Mouse (Mus musculus): ENCODE measurements around the gene Plcb2.

The Plcb2 gene

DNA sequence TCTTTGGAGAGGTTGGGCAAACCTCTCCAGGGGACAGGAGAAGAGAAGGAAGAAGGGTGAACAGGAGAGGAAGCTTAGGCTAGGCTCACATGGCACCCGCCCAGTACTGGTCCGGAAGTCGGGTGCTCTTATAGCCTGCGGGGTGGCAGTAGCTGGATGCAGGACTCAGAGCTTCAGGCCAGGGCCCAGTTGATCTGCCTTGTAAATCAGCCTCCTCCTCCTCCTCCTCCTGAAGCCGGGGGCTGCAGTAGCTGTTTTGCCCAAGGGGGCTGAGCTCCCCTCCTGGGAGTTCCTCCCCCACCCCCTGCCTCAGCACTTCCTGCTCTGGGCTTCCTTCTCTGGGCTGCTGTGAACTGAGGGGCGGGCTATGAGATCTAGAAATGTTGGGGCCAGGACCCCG lies at the start of gene Plcb2:
Gene Plcb2 (minus strand): TSS at position 102 of the 400 bp plus-strand sequence.
- DNase-seq (ENCODE audit: inconsistent ontology term): no peak

DNA sequence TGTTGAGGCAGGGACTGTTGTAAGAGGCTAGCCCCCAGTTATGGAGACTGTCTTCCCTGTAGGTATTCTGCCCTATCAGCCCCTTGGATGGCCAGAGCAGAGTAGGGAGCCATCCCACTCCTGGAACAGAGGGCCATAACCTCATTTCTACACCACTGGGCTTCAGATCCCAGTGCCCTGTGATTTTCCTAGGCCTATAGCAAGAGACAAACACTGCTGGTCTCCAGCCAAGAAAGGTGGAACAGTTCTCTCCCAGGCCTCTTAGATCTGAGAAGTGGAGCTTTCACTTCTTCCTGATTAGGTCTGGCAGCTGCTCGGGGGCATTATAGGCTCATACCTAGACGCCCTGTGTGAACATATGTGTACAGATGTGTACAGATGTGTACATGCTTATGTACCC lies 48.1 kb upstream of the Plcb2 start:
- no peak for DNase-seq (ENCODE audit: inconsistent ontology term)

DNA sequence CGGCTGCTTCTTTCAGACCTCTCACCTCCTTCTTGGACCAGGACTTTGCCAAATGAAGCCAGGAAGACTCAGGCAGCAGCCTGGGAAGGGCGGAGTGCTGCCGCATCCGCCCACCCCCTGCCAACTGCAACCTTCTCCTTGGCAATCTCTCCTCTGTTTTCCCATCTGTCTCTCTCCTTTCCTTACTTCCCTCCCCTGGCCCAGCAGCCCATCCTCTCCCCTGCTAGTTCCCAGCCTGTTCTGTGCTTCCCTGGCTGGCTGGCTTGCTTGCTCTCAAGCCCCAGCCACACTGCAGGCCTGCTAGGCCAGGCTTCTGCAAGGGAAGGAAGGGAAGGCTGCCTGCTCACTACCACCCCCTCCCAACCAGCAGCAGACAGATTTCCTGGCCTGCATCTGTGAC lies 47.6 kb upstream of the Plcb2 start:
- no peak for DNase-seq (ENCODE audit: inconsistent ontology term)

DNA sequence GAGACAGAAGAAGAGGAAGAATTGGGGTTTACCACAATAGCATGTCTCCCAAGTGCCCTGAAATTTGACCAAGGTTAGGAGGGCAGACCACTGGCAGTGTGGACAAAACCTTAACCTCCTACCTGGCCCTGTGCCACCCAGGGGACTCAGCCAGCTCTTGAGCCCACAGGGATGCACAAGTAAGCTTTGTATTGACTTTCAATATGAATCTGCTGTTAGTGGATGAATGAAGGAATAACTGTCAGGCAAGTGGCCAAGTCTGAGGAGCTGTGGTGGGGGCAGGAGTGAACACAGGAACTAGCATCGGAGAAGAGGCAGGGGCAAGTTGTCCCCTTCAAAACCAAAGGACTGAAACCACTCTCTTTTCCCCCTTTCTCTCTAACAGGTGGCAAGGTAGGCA lies 47.2 kb upstream of the Plcb2 start:
- peak; percentile 70 for DNase-seq (ENCODE audit: inconsistent ontology term)

DNA sequence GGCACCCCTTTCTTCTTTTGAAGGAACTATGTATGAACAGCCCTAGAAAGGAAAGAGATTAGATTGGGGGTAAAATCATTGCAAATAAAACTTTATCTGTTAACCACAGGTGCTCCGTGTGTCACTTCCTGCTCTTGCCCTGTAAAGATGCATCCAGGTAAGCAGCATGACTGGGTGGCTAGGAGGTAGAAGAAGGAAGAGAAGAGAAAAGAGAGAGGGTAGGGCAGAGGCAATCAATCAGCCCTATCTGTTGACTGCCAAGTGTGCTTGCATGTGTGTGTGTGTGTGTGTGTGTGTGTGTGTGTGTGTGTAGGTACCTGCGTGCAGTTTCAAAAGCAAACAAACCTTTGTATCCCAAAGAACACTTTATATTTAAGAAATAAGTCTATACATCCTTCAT lies 46.3 kb upstream of the Plcb2 start:
- DNase-seq (ENCODE audit: inconsistent ontology term): no peak

DNA sequence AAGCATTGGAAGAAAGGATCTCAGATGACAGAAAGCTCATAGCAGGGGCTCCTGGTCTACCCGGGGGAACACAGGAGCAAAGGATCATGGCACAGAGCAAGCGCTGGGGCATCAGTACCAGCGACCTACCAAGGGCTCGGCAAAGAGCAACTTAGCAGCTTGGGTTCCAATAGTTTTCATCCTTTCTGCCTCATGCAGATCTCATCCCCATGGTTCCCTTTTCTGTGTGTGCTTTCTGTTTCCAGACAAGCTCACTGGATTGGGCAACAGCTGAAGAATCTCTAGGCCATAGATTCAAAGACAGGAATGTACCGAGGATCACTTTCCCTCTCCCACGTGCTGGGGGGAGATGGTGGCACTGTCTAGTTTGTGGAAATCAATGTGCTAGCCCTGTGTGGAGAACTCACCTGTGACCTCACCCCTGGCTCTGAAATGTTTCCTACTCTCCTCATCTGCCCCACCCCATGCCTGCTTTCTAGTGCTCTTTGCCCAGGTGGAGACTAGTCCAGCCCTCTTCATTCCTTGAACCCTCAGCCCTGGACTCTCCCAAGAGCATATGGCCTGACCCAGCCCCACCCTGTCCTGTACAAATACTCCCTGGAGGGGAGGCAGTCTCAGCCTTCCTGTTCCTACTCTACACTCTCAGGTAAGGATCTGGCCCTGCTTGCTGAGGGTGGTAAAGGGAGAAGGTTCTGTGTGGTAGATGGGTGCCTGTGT lies 44.1 kb upstream of the Plcb2 start, which contains the start of gene Phgr1:
Gene Phgr1 (plus strand): TSS at position 612 of the 717 bp plus-strand sequence.
- DNase-seq (ENCODE audit: inconsistent ontology term): no peak

DNA sequence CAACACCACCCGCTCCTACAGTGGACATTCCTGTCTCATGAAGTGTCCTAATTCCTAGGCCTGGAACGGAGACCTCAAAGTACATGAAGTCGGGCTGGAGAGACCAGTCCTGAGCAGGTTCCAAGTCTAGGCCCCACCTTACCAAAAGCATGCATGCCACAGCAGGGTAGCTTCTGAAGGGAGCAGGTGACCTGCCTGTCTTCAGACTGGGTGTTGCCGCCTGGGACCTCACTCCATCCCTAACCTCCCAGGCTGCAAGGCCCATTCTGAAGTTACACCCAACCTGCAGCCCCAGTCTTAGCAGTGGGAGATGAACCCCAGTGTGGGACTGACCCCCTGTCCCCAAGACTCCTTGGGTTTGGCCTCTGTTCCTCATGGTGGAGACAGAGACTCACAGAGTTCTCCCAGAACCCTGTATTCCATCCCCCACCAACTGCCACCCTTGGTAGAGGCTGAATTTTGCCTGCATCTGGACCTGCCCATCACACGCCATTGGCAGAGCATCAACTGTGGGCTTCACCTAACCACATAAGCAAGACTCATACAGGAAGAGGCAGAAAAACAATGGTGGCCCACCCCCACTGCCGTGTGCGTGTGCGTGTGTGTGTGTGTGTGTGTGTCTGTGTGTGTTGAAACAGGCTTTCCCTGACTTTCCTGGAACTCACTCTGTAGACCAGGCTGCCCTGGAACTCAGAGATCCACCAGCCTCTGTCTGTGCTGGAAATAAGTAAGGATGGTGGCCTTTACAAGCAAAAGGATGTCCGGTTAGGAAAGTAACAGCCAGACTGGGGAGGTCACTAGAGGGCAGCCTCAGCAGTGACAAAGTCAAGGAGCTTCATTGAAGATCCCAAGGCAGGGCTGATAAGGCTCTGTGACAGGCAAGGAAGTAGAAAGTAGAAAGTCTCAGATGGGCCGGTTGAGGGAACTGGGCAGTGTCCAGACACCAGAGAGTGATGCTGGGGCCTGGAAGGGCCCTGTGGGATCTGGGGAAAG lies 38.1 kb upstream of the Plcb2 start:
- peak; percentile 50 for DNase-seq (ENCODE audit: inconsistent ontology term)

DNA sequence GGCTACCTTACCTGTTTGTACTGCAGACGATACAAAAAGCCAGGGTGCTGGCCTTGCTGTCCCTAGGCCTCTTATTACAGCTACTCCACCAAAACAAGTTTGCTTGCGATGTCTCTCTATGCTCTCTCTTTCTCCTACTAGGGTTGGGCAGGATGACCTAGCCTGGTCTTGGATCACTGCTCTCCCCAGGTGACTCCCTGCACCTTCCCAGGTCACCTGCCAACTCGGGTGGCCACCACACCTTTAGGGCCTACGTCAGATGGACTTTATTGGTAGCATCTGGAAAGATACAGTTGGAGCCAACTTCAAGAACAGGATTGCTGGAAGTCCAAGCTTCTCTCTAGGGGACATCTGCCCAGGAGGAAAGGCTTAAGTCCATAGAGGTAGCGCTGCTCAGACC lies 36.6 kb upstream of the Plcb2 start:
- DNase-seq (ENCODE audit: inconsistent ontology term): no peak

DNA sequence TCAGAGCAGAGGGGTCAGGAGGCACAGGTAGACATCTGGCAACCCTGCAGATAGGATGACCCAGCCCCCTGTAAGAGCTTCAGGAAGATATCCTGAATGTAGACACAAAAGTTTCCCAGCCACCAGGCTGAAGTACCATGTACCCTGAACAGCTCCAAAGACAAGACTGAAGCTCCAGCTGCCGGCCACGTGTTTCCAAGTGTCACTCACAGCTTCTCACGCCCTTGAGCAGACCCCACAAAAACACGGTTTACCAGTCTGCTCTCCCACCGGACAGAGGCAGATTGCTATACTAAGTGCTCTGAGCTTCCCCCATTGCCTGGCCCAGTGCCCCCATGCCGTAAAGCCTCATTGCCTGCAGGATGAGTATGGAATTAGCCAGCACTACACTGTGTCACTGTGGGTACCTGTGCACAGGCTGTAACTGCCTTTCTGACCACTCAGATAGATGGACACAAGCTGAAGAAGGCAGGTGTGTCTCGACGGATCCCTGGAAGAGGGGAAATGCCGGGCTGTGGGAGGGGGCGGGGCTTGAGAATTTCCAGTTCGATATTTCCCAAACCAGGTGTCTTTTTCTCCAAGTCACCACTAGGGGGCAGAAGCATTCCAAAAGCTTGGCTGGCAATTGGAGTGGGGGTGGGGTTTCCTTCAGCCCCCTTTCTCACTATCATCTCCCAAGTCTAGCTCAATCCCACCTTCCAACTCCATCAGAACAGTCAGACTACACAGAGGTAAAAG lies 36.0 kb upstream of the Plcb2 start:
- peak; percentile 37 for DNase-seq (ENCODE audit: inconsistent ontology term)

DNA sequence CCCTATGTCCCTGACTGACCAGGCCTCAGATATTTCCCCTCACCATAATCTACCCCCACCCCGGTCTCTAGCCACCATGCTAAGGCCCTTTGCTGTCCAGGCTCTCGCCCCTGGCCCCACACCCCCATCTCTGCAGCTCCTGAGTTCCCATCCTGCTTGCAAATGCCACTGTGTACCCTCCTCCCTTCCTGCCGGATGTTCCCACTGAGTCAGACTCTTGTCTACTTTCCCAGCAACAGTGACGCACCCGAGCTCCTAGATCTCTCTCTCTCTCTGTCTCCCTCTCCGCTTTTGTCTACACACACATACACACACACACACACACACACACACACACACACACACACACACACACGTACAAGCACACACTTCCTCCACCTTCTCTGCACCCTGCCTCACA lies 35.2 kb upstream of the Plcb2 start:
- peak; percentile 76 for DNase-seq (ENCODE audit: inconsistent ontology term)

DNA sequence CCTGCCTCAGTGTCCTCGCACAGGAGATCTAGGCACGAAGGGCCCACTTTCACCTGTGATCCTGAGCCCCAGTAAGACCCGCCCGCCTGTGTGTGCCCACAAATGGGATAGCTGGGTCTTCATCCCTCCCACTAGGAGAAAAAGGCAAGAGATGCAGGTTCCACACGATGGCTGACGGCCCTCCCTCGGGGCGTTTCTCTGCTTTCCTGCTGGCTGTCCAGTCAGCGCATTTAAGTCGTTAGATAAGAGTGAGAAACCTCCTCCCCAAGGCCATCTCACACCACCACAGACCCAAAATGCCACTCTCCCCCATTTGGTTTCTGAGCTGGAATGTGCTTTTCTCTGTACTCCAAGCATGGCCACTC lies 34.5 kb upstream of the Plcb2 start:
- no peak for DNase-seq (ENCODE audit: inconsistent ontology term)

DNA sequence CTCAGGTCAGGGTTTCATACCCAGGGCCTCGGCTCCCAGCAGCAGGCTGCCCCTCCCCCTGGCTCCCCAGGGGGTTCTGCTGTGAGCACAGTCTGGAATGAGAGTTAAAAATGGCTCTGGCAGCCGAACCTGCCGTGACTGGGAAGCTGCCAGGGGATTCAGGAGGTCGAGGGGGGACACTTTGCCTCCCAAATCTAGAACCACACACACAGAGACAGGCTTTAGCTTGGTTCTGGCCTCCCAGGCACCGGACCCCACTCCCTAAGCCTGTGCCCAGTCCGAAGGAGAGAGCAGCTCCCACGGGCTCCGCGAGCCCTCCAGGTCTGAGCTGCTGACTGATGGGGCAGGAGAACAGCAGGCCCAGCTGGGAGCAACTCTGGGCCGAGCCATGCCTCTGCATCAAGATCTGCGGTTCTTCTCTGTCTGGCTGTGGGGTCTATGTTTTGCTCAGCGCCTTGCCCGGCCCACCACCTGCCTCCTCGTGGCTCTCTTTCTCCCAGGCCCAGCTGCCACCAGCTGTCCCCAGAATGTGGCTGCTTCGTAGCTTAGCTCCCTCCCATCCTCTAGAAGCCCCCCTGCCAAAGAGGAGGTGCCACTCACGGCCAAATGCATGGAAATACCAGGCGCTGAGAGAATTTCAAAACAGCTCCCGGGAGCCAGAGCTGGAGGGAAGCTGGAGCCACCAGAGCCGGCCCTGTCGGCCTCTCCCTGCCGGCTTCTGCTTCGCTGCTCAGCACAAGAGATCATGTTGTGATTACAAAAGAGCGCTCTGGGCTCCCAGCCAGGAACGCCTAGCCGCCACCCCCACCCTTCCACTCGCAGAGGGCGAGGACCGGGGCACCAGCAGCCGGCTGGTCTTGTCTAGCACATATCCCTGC lies 33.9 kb upstream of the Plcb2 start, which contains the start of gene Ccdc9b:
Gene Ccdc9b (minus strand): TSS at position 756 of the 878 bp plus-strand sequence.
- DNase-seq (ENCODE audit: inconsistent ontology term): peak; percentile 94

DNA sequence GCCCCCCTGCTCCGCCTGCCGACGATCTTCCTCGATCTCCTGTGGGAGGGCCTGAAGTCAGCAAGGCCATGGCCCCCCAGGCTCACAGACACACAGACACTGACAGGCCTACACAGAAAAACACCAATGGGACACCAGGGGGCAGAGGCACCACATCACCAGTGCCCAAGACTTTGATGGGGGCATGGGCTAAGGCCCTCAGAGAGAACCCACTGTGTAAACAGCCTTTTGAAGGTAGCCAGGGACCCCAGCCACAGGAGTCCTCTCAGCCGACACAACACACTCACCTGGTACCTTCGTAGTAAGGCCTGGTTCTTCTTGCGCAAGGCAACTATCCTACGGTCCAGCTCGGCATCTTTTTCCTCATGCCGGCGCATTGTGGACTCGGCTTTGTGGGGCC lies 33.1 kb upstream of the Plcb2 start:
- DNase-seq (ENCODE audit: inconsistent ontology term): peak; percentile 29

DNA sequence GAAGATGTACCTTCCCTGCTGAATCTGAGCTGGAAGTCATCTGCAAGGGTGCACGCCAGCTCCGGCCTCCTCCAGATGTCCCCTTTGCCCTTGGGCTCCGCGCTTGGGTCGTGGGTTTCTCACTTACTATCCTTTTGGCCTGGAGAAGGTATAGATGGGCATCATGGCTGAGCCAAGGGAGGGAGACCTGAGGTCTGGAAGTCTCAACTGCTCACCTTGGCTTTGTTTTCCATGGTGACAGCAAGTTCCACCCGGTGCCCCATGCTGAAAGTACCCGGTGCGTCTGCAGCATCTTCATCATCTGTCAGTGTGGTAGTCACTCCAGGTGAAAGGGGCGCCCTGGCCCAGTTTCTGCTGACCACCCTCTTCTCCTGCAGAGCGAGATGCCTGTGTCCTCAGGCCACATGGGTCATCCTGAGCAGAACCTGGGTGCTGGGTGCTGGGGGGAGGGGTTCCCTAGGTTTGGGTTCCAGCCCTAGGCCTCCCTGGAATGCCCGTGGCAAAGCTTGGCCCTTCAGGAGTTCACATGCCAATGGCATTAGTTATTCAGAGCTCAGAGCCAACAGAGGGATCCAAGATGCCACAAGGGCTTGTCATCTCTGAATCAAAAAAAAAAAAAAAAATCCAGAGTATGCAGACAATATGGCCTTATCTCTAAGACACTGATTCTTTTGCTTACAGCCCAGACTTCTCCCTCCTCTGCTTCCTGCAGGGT lies 32.2 kb upstream of the Plcb2 start:
- DNase-seq (ENCODE audit: inconsistent ontology term): peak; percentile 95

DNA sequence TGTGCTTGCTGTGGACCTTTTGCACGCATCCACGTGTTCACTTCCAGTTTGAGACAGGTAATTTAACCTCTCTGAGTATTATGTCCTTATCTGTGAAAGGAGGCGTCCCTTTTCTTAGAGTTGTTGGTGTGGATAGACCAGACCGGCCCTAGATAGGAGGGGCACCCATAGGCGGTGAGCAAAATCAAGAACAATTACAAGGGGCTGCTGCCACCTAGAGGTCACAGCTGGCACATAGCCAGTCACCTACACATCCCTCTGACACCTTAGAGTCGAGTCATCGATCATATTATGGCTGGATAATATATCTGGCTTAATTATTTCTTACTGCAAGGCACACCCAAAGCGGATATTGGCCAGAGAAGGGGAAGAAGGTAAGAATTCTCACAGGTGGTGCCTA lies 31.6 kb upstream of the Plcb2 start:
- DNase-seq (ENCODE audit: inconsistent ontology term): no peak

DNA sequence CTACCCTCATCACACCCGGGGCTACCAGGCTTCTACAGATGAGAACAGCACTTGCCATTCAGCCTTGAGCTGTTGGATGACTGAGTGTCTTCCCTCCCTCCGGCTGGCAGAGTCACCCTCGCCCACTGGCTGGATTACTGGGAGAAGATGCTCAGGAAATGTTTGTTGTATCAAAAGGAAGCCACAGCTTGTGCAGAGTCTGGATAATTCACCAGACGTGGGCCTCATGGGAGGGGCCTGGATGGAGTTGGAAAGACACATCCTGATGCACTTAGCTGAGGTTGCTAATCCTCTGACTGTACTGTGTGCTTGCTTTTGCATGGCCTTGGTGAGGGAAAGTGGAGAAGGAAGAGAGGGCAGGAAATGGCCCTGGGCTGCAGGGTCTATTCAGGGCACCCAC lies 27.9 kb upstream of the Plcb2 start:
- no peak for DNase-seq (ENCODE audit: inconsistent ontology term)

DNA sequence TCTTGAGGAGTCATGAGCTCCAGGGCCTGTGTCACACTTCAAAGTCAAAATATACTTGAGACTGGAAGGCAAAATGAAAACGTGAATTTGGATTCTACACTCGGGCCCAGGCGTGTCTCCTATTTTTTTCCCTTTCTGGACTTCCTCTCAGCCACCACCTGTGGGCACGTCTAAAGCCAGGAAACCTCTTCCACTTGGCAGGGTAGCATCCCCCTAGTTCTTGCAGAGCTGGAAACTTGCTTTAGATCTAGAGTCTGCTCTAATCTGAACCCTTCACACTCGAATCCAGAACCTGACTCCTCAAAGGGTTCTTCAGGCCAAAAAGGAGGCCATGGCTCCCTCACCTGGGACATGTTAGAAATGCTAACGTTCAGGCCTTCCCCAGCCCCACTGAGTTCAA lies 27.2 kb upstream of the Plcb2 start:
- no peak for DNase-seq (ENCODE audit: inconsistent ontology term)

DNA sequence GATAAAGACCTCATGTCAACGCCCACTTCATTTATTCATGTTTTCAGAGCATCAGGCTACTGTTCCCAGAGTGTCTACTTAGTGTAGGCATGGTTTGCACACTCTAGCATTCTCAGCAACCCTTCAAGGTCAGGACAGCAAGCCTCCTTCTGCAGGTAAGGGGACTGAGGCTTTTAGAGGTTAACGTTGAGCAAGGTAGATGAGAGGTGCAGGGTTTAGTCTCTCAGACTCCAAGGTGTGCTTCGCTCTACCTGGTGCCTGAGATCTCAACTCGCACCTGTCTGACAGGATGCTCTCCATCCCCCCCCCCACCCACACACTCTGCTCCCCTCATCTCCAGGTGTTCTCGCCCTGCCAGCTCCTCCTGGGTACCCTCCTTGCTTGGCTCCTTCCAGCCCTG lies 25.9 kb upstream of the Plcb2 start:
- no peak for DNase-seq (ENCODE audit: inconsistent ontology term)

DNA sequence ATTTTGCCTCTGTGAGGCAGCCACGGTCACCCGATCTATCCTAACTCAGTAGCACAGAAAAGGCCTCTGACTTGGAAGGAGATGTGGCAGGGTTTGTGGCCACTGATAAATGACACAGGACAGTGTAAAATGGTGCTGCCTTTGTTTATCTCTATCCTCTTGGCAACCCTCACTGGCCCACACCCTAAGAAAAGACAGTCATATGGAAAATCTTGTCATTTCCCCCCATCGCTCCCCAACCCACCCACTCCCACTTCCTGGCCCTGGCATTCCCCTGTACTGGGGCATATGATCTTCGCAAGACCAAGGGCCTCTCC lies 24.5 kb upstream of the Plcb2 start:
- no peak for DNase-seq (ENCODE audit: inconsistent ontology term)

DNA sequence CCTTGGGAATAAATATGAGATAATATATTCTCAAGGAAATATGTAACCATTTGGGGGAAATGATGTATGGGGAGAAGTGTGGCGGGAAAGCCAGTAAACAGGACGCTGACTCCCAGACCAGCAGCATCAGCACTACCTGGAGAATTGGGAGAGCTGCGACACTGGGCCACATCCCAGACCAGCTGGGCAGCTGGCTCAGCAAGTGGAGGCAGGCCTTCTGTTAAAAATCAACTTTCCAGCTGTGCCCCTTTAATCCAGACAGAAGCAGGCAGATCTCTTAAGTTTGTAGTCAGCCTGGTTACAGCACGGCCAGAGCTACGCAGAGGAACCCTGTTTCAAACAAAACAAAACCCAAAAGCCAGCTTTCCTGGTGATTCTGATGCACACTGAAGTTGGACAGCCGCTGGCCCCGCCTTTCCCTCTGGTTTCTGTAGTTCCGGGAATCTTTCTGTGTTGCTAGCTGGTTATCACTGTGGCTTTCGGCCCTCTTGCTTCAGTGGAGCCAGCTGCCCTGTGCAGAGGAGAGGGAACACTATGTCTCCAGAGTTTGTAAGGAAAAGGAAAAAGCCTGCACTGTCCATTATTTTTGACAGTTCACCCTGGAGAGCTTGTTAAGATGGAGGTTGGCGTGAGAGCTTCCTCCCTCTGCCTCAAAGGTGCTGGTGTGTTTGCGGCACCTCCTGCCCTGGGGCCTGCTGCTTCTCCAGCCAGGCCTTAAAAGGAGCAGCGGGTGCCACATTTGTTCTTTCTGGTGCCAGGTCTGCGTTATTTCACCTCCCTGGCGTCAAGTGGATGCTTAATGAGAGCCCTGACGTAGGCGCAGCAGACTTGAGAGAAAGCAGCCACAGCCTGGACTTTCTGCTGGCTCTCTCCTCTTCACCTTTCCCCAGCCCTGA lies 23.9 kb upstream of the Plcb2 start:
- peak; percentile 58 for DNase-seq (ENCODE audit: inconsistent ontology term)
